Mouse (Mus musculus) Patski (cell line): ENCODE data around the gene Gm36210. TPM values are rescaled to one million over a fixed set of nuclear protein-coding genes. Genes with fewer than 3 reads are reported as not detected.
A peak's percentile ranks its signal among the peaks of the same experiment; 100 is the strongest.
"Not testable (repeated sequence)": the region's sequence is repeated elsewhere in the genome, so short reads cannot be mapped to it uniquely, and the experiment has no call there.

Experiments
- ATAC-seq: fragments of 100-300 bp; one replicate; pipeline ENCODE4 v1.8.0; 2021
- CTCF ChIA-PET: fragments of 350-600 bp; sonication (Branson Sonifier 250); formaldehyde crosslinking; loops from one replicate; lab custom pipeline; 2022; ENCODE audit warnings: inconsistent platforms; lab: Charles Lee
- POLR2A ChIA-PET: fragments of 350-600 bp; sonication (Branson Sonifier 250); formaldehyde crosslinking; loops from one replicate; lab custom pipeline; 2022; ENCODE audit warnings: antibody characterized with exemption, inconsistent platforms; lab: Charles Lee
- DNase-seq: peaks from one replicate; pipeline ENCODE4 v3.0.0-alpha.2; 2011; ENCODE audit warnings: low read depth, low spot score
- H3K27me3 ChIP-seq: fragments of 371-371 bp; one replicate; pipeline ENCODE4 v1.5.1; 2021
- CTCF ChIP-seq: fragments of 100-300 bp; IDR thresholded peaks from one replicate; pipeline ENCODE4 v1.5.1; 2021
- in situ Hi-C: fragments of 300-500 bp; cut with MboI; formaldehyde crosslinking; loops from 3 replicates; pipeline ENCODE4 v1.11.1; 2018; ENCODE audit warnings: low pct_unique_long_range_greater_than_20kb, mixed read lengths
- polyA plus RNA-seq: library from polyadenylated mRNA; unstranded; gene quantifications from one replicate; pipeline ENCODE4 v1.2.3, GENCODE M21; 2021

The Gm36210 gene
- polyA plus RNA-seq, 1 experiment from 2014 or later = not detected

DNA sequence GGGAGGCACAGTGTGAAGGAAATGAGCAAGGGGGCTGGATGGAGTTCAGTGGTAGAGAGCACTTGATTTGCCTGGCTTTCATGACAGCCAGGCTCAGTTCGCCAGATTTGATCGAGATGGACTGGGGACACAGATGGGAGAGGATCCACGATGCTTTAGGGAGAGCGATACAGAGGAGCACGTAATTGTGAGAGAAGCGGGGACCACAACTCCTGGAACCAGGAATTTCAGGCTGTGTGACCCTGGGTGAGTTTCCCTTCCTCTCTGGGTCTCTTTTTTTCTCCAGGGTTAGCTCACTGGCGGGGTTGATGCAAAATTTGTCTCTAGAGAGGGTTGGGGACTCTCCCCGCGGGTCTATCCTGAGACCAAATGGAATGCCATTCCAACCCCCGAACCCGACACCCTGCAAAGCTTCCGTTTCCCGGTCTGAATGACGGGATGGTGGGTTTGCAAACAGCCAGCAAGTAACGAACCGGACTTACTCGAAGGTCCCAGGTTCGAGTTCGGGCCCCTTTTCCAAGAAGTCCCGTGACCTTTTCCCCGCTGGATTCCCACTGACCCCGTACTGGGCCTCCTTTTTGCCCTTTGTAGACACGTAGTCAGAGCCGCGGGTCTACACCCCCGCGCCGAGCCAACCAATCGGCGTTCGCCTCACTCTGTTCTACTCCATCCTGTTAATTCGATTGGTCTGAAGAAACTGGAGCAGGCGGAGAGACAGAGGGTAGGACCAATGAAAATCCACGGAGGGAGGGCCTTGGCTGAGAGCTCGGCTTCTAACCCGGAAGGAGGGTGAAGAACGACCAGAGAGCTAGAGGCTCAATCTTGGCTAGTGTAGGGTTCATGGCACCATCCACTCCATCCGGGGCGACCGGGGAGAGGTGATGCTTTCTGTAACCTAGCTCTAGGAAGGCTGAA is 40.5 kb downstream of the Gm36210 start:
- no peaks in the 10 kb centered on the region for H3K27me3 ChIP-seq
- peak; percentile 55 for DNase-seq
- in situ Hi-C loops = no loop called here
- POLR2A ChIA-PET = no interaction called here
- no peak for TF ChIP-seq CTCF
- CTCF ChIA-PET = interaction anchor here (1.1 to 1.3 kb wide), 2 partner anchors 32 to 59 kb away, joined by 3 read pairs; no protein-coding TSS in a partner anchor
- peak; percentile 98 for ATAC-seq

DNA sequence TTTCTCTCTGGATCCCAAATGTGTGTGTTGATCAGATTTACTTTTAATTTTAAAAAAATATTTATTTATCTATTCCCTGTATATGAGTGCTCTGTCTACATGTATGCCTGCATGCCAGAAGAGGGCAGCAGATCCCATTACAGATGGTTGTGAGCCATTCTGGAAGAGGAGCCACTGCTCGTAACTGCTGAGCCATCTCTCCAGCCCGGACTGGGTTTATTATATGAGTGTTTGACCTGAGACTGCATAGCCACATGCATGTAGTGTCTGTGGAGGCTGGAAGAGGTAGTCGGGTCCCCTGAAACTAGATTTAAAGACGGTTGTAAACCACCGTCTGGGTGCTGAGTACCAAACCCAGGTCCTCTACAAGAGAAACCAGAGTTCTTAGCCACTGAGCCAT is 41.2 kb downstream of the Gm36210 start:
- in situ Hi-C loops = no loop called here
- DNase-seq = no peak
- ChIA-PET CTCF (no interaction called here), POLR2A (no interaction called here)
- peak; percentile 62 for TF ChIP-seq CTCF
- ATAC-seq = peak; percentile 34
- H3K27me3 ChIP-seq = no peaks in the 10 kb centered on the region

- TF ChIP-seq CTCF = no peak
- in situ Hi-C loops = no loop called here
- DNase-seq (no peak), ATAC-seq (no peak)
- CTCF ChIA-PET = no interaction called here
- POLR2A ChIA-PET = no interaction called here
- no peaks in the 10 kb centered on the region for H3K27me3 ChIP-seq
Observed at GRCm38 (mm10) chr7:4864130-4864845, 42.0 kb downstream of the Gm36210 start.

GRCm38 (mm10) chr7:4863541-4864080 is 42.7 kb downstream of the Gm36210 start:
- TF ChIP-seq CTCF = no peak

DNA sequence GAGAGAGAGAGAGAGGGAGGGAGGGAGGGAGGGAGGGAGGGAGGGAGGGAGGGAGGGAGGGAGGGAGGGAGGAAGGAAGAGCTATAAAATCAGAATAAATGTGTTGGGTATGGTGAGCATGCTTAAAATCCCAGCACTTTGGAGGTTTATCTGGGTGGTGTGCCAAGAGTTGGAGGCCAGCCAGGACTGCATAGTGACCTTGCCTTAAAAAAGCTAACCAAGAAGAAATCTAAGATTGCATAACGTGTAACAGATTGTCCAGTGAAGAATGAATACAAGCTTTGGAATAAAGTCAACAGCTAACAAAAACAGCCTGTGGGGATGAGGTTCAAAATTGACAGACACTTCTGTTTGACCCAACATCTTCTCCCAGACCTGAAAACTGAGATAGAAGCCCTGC is 43.3 kb downstream of the Gm36210 start:
- TF ChIP-seq CTCF = no peak
- ATAC-seq (no peak), DNase-seq (no peak)
- CTCF ChIA-PET = interaction anchor here (1.4 kb wide), 1 partner anchor 76 kb away, joined by 3 read pairs; no protein-coding TSS in a partner anchor
- POLR2A ChIA-PET = no interaction called here
- in situ Hi-C loops = no loop called here
- H3K27me3 ChIP-seq = no peaks in the 10 kb centered on the region

More at GRCm38 (mm10) chr7:4863541-4864080, 42.7 kb downstream of the Gm36210 start:
- ChIA-PET POLR2A (no interaction called here), CTCF (interaction anchor here (1.4 kb wide), 1 partner anchor 76 kb away, joined by 3 read pairs; no protein-coding TSS in a partner anchor)
- DNase-seq (no peak), ATAC-seq (no peak)
- in situ Hi-C loops = no loop called here
- H3K27me3 ChIP-seq = no peaks in the 10 kb centered on the region

GRCm38 (mm10) chr7:4860926-4861325 is 45.4 kb downstream of the Gm36210 start:
- in situ Hi-C loops, POLR2A ChIA-PET: not testable (repeated sequence)

DNA sequence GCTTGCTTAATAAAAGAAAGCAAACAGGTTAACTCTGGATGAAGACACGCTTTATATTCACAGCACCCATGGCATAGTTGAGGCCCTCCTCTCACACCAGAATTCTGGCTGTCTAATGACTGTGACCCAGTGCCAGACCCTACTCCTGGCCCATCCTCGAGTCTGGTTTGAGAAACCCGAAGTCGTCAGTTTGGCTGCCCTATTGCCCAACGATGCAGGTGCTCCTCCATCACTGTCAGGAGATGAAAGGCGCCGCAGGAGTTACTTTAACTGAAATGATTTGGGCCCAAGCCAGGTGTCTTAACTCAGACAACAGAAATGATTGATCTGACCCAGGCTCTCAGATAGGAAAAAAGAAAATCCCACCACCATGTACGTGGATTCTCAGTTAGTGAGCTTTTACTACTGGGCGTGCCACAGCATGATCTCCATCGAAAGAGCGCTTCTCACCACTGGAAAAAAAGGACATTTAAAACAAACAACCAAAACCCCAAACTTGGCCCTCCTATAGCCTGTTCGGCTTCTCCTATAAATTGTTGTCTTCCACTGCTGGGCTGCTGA is 46.8 kb downstream of the Gm36210 start:
- POLR2A ChIA-PET = interaction anchor here (0.6 kb wide), 1 partner anchor 347 kb away, joined by 5 read pairs; no protein-coding TSS in a partner anchor
- DNase-seq (no peak), ATAC-seq (no peak)
- CTCF ChIA-PET = no interaction called here
- H3K27me3 ChIP-seq = no peaks in the 10 kb centered on the region
- in situ Hi-C loops = no loop called here
- no peak for TF ChIP-seq CTCF

More at GRCm38 (mm10) chr7:4860926-4861325, 45.4 kb downstream of the Gm36210 start:
- CTCF ChIA-PET, ATAC-seq, H3K27me3 ChIP-seq, DNase-seq: not testable (repeated sequence)

DNA sequence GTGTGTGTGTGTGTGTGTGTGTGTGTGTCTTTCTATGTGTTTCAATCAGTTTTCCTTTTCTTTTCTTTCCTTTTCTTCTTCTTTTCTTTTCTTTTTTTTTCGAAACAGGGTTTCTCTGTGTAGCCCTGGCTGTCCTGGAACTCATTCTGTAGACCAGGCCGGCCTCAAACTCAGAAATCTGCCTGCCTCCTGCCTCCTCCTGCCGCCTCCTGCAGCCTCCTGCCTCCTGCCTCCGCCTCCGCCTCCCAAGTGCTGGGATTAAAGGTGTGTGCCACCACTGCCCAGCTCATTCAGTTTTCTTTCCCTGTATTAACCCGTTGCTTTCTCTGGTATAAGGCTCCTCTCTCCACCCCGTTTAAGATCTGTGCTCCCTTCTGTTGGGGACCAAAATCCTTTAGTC is 49.0 kb downstream of the Gm36210 start:
- DNase-seq = no peak
- no peaks in the 10 kb centered on the region for H3K27me3 ChIP-seq
- CTCF ChIA-PET = no interaction called here
- POLR2A ChIA-PET = no interaction called here
- TF ChIP-seq CTCF = no peak
- in situ Hi-C loops = no loop called here
- ATAC-seq = no peak

DNA sequence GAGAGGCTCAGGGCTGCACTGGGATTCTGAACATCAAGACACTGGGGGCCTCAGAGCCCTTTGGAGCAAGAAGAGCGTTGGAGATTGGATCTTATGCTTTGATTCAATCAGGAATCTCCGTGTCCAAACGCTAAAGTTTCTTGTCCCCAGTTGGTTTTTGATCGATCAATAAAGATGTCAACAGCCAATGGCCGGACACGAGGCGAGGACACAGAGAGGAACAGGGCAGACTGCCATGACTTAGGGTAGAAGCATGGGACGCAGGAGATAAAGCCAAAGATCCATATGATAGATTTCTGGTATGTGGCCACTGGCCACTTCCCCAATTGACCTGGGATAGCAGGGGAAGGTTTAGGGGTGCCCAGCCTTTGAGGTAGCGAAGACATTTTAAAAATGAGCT is 49.8 kb downstream of the Gm36210 start:
- no peak for ATAC-seq
- DNase-seq = no peak
- POLR2A ChIA-PET = no interaction called here
- peaks cover 2% of the 10 kb centered on the region for H3K27me3 ChIP-seq
- in situ Hi-C loops = no loop called here
- CTCF ChIA-PET = no interaction called here
- TF ChIP-seq CTCF = no peak

DNA sequence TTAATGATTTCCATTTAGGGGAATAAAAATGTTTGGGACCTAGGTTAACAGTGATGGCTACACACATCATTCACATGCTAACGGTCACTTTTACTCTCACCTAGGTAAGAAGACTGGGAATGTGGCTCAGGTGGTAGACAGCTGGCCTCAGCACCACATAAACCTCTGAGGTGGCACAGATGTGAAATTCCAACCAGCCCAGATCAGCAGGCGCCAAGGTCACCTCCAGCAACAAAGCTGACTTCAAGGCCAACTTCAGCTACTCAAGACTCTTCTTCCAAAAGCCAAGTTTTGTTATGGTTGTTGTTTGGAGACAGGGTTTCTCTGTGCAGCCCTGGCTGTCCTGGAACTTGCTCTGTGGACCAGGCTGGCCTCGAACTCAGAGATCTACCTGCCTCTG is 52.7 kb downstream of the Gm36210 start:
- TF ChIP-seq CTCF = no peak
- in situ Hi-C loops = no loop called here
- CTCF ChIA-PET = no interaction called here

More for the DNA sequence above, 52.7 kb downstream of the Gm36210 start:
- POLR2A ChIA-PET = no interaction called here
- ATAC-seq (no peak), DNase-seq (no peak)
- peaks cover 12% of the 10 kb centered on the region for H3K27me3 ChIP-seq
